Mouse (Mus musculus) layer of hippocampus, postnatal 25 days (tissue): Measurements from ENCODE around the gene Fan1. TPM values are rescaled to one million over a fixed set of nuclear protein-coding genes. Genes with fewer than 3 reads are reported as not detected.

Experiments
- DNase-seq, 2 experiments: peaks; one replicate each; pipeline ENCODE4 v3.0.0; 2022; ENCODE audit warnings: mixed read lengths in 2 of 2, low spot score in 1 of 2; ENCODE audit errors: extremely low spot score in 1 of 2
- total RNA-seq, 2 experiments: library from RNA; stranded (reverse); gene quantifications; 2 replicates each; pipeline ENCODE4 v1.2.3; 2021

Fan1 gene
- total RNA-seq = 10 to 100 TPM in 1 of 2 experiments, 1 to 10 TPM in 1; 9.6 to 12.3 TPM

DNA sequence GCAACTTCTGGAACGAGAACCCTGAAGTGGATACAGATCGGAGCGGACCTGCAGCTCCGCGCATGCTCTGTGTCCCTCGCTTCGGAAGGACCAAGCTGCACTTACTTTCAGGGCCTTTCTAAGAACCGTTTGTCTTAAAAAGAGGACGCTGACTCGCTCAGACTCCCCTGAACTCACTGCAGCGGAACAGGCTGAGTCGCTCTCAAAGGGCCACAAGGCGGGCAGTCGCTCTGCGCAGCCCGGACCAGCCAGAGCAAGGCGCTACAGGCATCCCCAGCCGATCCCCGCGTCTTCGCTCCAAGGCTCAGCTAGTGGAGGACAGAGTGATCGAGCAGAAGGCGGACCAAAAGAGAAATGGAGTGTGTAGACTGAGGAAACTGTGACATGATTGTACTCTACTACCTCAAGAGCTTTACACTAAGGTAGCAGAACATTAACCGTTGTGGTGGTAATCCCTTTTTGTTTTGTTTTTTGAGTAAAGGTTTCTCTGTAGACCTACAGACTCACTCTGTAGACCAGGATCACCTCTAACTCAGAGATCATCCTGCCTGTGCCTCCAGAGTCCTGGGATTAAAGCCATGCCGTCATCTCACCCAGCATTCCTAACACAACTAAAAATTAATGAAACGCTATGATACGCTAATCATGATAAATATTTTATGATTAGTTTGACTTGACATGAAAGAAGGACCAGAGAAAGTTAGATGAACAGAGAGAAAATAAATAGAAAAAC is at the start of gene Fan1:
Fan1 (minus strand) TSS at position 266 of the 733 bp plus-strand sequence.
- DNase-seq = peak; percentile 83 to 87

DNA sequence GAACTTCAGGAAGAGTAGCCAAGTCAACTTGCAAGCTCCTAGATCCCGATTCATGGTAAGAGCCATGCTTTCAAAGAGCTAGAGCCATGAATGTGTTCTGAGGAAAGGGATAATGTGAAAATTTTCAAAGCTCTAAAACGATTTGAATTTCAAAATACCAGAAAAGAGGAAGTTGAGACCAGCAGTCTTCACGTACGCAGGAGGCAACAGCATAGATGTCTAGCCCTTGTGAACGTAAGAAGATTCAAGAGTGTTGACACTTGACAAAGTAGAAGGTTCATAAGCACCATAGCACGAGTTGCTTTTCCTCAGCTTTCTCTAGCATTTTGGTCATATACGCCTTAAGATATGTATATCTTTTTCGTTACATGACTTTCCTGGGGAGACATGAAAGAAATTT is 30.1 kb upstream of the Fan1 start:
- DNase-seq = no peak

DNA sequence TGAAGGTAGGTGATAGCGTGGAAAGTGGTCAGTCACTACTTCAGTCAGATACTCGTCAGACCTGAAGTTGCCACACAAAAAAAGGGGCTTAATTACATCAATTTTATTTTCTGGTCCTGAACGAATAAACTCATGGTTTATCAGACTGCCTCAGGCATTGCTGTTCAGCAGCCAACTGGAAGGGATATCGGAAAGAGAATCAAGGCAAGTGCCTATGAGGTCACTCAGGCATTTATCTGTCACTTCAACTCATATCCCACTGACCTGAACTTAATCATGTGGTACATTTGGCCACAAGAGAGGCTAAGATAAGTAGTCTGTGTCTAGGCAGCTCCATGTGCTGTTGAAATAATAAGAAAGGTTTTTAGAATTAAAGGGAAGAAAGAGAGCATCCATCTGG is 28.6 kb upstream of the Fan1 start:
- DNase-seq = no peak

DNA sequence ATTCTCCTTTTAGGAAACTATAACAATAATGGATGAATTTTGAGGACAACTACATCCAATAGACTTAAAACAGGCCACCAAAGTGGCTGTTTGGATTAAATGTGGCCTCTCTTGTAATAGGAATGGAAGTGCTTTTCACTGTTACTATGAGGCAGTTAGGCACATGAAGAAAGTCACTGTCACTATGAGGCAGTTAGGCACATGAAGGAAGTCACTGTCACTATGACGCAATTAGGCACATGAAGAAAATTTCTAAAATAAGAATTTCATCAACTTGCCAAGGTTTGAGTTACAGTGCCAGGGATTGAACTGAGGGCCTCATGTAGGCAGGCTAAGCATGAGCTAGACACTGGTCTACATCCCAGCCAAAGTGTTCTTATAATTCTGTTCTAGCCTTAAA is 26.8 kb upstream of the Fan1 start:
- DNase-seq = no peak

DNA sequence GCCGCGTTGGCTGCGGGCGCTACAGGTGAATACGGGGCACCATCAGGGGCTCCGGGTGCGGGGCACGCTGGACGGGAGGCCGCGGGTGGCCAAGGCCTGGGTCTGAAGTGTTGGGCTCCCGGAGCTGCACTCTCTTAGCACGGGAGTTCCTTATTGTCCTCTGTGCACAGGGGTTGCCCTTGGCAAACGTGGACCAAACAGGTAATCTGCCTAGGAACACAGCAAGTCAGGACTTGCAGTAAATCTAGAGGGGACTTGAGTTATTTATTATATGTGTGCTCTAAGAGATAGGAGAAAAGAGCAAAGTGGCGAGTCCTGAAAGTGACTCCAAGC is 18.9 kb upstream of the Fan1 start:
- no peak for DNase-seq

DNA sequence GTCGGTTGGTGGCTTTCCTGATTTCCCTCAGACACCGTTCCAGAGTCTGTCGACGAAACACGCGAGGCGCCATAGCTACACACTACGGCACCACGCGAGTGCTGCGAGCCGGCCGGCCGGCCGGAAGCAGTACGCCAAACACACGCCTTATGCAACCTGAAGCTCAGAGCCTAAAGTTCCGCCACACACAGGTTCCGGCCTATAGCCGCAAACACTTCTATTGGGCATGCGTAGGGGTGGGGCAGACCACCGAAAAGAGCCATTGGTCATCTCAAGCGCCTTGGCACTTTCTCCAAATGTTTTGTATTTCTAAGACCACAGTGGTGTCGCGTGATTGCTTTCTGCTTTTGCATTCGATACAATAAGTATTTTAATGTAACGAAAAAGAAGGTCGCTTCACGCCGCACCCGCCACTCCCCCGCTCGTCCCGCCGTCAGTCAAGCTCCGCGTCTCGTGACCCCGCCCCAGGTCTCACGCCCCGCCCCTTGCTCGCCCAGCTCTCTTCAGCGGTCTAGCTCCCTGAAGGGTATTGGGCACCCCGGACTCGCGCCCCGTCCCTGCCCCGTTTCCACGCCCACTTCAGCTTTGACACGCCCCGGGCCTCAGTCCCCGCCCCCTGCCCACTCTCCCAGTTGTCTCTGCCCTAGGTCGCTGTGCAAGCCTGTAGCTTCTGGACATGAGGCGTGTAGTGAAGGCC is 18.4 kb upstream of the Fan1 start, which contains the start of the genes Mphosph10 and Mcee:
Mphosph10 (minus strand) TSS at position 147 of the 697 bp plus-strand sequence.
Mcee (plus strand) TSS at position 486 of the 697 bp plus-strand sequence.
- DNase-seq = peak; percentile 80 to 86

DNA sequence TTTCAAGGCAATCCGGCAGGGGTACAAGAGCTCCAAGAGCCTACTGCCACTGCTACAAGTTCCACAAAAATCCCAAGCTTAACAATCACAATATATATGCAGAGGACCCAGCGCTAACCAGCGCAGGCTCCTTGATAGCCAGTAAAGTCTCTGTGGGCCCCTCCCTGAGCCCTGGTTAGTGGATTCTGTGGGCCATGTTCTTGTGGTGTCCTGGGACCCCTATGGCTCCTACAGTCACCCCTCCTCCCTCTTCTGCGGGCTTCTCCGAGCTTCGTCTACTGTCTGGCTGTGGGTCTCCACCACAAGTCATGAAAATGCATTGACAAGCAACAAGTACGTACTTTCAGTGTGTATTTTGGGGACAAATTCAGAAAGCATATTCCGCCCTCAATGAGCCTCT is 17.6 kb upstream of the Fan1 start:
- no peak for DNase-seq

DNA sequence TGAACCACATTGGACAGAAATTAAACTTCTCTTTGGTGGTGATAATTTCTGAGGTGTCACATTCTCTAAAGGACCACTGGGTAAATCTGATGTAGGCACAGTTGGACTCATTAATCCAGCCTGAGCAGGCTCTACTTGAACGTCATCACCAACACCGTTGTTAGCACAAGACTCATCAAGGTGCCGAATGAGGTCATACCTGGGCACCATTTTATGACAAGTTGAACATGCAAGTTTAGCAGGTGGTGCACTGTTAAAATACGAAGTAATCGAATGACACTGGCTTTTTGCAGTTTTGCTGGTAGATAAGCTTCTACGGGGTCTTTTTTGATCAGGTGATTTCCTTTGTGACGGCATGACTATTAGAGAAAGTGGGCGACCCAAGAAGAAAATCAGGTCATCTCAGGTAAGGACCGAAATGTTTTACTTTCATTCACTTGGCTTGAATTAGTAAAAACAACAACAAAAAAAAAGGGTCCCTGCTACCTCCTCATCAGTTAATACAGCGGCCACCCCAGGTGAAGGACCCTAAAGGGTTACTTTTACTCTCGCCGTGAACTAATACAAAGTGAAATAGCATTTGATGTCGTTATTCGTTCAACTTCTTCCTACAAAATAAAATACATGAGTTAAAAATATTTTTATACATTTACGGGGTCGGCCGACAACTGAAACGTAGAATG is 607 bp downstream of the Fan1 start:
- no peak for DNase-seq

DNA sequence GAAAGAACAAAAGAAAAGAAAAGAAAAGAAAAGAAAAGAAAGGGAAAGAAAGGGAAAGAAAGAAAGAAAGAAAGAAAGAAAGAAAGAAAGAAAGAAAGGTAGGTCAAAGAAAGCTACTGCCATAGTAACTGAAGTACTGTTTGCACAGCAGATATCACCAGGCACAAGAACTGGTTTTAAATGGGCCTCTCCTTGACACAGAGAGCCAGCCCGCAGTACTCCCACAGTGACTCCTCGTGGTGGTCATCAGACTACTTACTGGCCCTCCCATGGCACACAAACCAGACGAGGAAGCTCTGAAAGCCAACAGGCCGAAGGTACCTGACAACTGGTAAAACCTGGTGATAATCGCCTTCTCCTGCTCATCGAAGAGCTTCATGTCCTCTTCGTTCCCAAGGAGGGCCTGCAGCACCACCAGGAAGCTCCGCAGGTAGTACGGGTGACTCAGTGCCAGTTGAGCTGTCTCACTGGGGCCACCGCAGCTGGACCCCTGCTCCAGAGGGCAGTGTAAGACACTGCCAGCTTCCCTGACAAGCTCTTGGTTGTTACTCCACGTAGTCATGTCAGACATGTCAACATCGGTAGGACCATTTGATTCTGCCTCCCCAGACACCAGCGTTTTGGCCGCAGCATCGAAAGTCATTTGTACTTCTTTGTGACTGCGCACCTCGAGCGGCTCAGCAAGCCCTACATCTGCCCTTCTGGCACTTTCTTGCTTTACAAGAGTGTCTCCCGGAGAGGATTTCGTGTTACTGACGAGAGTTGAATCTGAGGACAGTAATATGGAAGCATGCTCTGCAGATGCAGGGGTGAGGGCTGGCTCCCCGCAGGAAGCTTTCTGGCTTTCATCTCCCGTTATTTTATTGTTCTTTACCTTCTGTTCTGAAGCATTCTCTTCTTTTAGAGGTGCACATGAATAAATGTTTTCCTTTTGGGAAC is 1.7 kb downstream of the Fan1 start:
- no peak for DNase-seq

DNA sequence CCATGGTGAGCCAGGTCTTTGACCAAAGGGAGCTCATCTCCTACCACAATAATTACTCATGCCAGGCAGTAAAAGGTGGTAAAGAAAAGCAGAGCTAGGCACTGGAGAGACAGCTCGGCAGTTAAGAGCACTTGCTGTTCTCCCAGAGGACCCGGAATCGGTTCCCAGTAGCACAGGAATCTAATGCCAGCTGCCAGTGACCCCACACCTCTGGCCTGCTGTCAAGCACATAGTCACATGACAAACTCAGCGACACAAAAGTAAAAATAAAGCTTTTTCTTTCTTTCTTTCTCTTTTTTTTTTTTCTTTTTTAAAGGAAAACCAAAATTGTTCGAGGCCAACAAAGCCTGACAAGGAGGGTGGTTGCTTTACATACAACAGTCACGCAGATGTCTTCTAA is 4.1 kb downstream of the Fan1 start:
- no peak for DNase-seq

DNA sequence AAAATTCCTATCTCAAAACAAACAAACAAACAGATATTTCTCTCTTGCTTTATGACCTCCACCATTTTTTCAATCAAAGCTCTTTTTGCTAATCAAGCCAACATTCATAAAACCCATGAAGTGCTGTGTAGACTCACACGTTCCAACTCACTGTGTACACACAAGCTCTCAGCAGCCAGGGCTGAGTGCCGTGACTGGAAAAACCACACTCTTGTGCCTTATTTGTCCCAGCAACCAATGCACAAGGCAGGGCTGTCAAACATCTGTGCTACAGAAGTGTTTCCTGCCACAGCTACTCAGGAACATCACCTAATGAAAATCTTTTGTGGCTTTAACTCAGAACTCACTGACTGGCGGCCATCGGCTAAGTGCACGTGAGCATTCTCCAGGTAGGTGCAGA is 8.0 kb downstream of the Fan1 start:
- DNase-seq = no peak

DNA sequence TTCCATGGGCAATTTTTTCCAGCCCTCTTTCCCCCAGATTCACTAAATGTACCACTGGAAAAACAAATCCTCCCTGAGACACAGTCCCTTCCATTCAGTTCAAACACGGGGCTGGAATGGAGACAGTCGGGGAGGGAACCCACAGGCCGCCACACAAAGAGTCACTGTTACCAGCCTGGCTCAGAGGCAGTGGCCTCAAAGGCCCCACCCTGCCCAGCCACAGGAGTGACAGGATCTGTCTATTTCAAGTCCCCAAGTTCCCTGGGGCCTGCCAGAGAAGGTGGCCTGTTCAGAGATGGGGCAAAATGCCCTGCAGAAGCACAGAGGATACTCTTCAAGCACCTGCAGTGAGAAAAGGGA is 13.3 kb downstream of the Fan1 start:
- no peak for DNase-seq

DNA sequence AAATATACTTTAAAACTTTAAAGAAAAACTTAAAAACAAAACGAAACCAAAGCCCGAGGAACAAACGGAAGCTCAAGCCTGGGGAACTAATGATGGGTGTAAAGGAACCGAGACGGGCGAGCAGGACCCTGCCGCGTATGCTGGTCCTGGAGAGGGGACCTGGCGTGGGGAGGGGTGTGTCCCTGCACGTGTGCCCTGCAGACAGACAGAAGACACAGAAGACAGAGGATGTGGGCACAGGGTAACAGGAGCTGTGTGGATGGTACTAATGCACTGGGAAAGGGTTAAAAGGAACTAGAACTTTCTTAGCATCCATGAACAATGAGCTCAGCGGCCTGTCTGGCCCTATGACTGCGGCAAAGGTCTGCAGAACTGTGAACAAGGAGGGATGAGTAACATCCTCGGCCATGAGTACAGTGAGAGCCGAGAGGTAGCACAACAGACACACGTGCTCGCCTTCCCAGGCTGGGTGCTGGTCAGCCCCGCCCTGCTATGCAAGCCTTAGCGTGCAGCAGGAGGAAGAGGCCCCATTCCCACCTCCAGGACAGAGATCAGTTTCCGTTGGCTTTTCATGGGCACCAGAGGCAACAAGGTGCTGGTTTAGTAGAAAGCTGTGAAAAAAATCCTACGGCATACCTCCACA is 13.8 kb downstream of the Fan1 start:
- DNase-seq = no peak

DNA sequence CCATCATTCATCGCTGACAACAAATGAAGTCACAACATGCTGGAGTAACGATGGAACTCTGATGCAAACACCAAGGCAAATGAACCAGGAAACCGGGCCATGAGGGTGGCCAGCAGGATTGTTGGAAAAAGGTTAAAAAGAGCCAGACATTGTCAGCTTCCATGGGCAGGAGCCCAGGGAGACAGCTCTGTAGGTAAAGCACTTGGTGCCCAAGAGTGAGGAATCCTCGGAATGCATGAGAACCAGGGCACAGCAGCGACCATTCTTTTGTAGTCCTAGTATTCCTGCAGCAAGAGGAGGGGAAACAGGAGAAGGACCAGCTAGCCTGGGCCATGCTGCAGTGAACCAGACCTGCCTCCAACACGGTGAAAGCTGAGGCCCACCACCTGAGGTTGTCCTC is 15.2 kb downstream of the Fan1 start:
- DNase-seq = no peak

DNA sequence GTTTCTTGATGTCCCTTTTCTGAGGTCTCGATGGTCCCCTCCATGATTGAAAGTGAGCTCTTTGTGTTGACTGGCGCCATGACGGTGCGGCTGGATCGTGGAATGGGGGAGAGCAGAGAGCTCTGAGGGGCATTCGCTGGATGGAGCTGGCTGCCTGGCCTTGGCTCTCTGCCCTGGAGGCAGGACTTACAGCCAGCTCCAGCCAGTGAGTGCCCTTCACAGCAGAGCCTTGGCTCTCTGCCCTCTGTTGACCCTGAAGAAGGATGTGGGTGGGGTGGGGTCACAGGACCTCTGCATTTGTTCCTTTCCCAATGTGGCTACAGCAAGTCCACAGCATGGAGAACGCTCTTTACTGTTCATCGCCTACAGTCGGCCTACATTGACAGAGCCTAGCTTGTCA is 16.5 kb downstream of the Fan1 start:
- peak in 1 of 2 experiments; percentile 48 for DNase-seq

DNA sequence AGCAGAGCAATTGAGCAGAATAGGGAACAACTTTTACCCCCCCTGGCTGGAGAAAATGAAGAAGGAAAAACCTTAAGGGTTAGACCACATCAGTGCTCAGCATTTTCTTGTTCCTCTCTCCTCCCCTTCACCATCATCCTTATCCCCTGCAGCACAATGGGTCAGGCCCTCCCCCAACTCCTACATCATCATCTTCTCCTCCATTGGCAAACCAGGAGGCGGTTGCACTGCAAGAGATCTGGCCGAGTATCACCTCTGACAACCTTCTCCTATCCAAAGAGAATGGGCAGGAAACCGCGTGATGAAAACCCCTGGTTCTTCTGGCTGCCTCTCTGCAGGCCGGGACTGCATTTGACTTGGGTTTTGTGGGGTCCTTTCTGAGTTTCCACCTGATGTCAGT is 17.2 kb downstream of the Fan1 start:
- no peak for DNase-seq

DNA sequence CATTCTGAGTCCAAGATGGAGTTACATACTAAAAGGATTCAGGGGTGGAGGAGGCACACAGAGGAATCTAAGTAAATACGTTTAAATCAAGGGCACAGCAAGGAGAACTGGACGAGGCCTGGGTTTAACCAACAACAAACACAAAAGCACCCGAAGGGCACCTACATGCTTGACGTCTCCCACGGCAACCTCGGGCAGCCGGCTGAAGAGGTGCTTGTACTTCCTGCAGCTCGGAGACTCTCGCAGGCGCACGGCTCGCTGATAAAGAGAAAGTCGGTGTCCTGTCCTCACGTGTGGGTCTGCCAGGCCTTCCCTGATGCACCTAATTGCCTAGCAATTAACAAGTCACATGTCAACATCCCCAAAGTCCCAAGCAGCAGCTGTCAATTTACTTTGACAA is 19.7 kb downstream of the Fan1 start:
- no peak for DNase-seq

DNA sequence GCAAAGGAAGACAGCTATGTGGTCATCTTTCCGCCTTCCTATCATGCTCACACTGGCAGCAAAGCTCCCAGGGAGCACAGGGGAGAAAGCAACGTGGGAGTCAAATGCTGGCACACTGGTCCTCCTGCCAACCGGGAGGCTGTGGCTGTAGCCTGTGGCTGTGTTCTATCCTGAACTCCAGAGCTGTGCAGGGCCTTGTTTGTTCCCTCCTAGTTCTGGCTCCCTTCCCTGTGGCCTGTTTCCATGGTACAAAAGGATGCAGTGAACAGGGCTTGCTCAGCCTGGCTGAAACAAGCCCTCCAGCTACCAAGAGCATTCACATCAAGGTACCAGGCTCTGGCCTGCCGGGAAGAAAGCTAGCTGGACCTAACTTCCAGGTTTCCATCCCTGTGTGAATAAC is 22.8 kb downstream of the Fan1 start:
- peak; percentile 36 to 56 for DNase-seq

DNA sequence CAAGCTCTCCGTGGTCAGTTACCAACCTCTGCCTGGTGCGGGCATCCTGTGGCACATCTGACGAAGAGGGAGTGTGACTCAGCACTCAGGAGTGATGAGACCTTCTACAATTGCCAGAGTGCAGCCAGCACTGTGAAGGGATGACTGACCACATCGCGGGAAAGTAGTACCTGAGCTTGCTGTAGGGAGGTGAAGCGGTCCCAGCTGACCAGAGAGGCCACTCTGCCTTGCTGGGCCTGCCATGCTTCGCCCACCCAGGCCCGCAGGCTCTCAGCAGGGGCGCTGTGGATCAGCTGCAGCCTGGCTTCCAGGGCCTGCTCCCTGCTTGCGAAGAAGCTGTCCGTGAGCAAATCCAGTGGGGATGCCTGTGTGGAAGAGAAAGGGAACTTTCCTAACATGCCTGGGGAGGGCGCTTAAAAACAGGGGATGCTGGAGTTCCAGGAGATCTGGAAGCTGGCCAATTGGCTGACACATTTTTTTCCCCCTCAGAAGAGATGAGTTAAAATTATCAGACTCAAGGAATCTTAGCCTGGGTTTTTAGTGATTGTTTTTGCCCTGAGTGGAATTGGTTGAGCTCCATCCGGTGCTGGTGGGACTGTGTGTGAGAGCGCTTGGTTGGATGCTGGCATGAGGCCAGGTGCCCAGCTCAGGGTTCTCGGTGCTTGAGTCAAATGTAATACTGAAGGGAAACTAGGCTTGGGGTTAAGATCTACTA is 24.6 kb downstream of the Fan1 start:
- peak in 1 of 2 experiments; percentile 36 for DNase-seq
